Mouse (Mus musculus) lung, postnatal 0 days (tissue): ENCODE measurements at regions not wholly inside any gene's neighbourhood (a gene's known extent, or its start where the extent isn't known, plus 50 kb on each side); places are given as distances from the start of the nearest gene placed in this dataset.

Experiments used
- CTCF ChIP-seq: IDR thresholded peaks from 2 replicates; pipeline ENCODE4 v1.5.1; 2016; ENCODE audit warnings: antibody characterized with exemption, mild to moderate bottlenecking
- EP300 ChIP-seq: IDR thresholded peaks from 2 replicates; pipeline ENCODE4 v1.6.1; 2016; ENCODE audit warnings: antibody characterized with exemption, mild to moderate bottlenecking, control low read depth

DNA sequence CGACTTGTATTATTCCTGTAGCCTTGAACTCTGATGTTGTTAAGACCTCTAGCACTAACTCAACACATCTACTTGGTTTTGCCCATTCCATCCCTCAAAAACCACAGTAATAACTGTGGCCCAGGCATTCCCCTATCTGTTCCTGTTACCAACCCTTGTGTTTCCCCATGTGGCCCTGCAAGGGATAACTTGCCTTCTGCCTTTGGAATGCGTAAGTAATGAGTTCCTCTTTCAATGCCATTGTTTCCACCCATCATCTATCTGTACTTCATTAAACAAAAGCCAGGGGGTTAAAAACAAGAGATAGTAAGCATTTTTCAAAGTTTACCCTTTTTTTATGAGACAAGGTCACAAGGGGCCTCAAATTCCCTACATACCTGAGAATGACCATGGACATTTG is 60.5 kb upstream of the 1110032F04Rik start:
- TF ChIP-seq CTCF (no peak), EP300 (no peak)
